Mouse (Mus musculus) C2C12 (cell line): ENCODE data around the gene Cavin4. TPM values are rescaled to one million over a fixed set of nuclear protein-coding genes. Genes with fewer than 3 reads are reported as not detected.

ENCODE experiments used
- H3K27me3 ChIP-seq: one replicate; pipeline ENCODE4 v1.6.1; 2011; ENCODE audit not compliant: control insufficient read depth, insufficient read depth, insufficient read length
- H3K36me3 ChIP-seq: one replicate; pipeline ENCODE4 v1.6.1; 2011; ENCODE audit not compliant: control insufficient read depth, insufficient read depth
- H3K4me3 ChIP-seq: one replicate; pipeline ENCODE4 v1.5.1; 2011; ENCODE audit warnings: mild to moderate bottlenecking, control low read depth; ENCODE audit not compliant: poor library complexity, insufficient read depth, severe bottlenecking
- H3K79me2 ChIP-seq: one replicate; pipeline ENCODE4 v1.6.1; 2011; ENCODE audit not compliant: control insufficient read depth, insufficient read depth
- H3K79me3 ChIP-seq: one replicate; pipeline ENCODE4 v1.6.1; 2011; ENCODE audit warnings: low read depth, control low read depth
- H3ac ChIP-seq: one replicate; pipeline ENCODE3; 2011; ENCODE audit warnings: low read depth; ENCODE audit not compliant: control insufficient read depth, insufficient read length
- CEBPB ChIP-seq: IDR thresholded peaks from one replicate; pipeline ENCODE4 v1.6.1; 2011; ENCODE audit warnings: low read depth, mild to moderate bottlenecking, control low read depth, moderate library complexity
- CTCF ChIP-seq: IDR thresholded peaks from one replicate; pipeline ENCODE4 v1.5.1; 2011; ENCODE audit not compliant: control insufficient read depth, insufficient read depth, insufficient read length
- FOSL1 ChIP-seq: IDR thresholded peaks from one replicate; pipeline ENCODE4 v1.8.0; 2011; ENCODE audit warnings: mild to moderate bottlenecking, low read length; ENCODE audit not compliant: poor library complexity, insufficient read depth, severe bottlenecking
- MAX ChIP-seq: IDR thresholded peaks from one replicate; pipeline ENCODE4 v1.6.1; 2011; ENCODE audit warnings: mild to moderate bottlenecking, control low read depth
- MYOD1 ChIP-seq: IDR thresholded peaks from one replicate; pipeline ENCODE4 v1.6.1; 2011; ENCODE audit warnings: low read depth; ENCODE audit not compliant: control insufficient read depth, insufficient read length
- MYOG ChIP-seq: IDR thresholded peaks from one replicate; pipeline ENCODE4 v1.6.1; 2011; ENCODE audit not compliant: control insufficient read depth, insufficient read length; ENCODE audit errors: extremely low read depth
- USF1 ChIP-seq: IDR thresholded peaks from one replicate; pipeline ENCODE4 v1.6.1; 2011; ENCODE audit warnings: low read depth, mild to moderate bottlenecking, control low read depth, moderate library complexity
- polyA plus RNA-seq: library from polyadenylated mRNA; unstranded; fragments of >200 nt; fragmentation: generic; extraction: Trizol; gene quantifications from one replicate; pipeline ENCODE4 v1.2.1, GENCODE M21; 2012; ENCODE audit warnings: missing spikeins

Cavin4 gene
- polyA plus RNA-seq, 1 experiment, result 23.2 TPM

DNA sequence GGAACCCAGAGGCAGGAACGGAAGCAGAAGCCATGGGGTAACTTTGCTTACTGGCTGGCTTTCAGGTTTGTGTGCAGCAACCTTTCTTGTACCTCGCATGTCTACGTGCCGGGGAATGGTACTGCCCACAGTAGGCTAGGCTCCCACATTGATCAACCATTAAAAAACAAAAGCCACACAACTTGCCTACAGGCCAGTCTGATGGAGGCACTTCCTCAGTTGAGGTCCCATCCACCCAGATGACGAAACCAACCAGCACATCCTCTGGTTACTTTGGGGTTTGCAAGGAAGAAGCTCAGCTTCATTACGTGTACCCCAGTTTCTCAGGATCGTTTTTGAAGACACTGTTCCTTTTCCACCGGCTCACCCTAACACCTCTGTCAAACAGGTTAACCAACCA, 6.8 kb upstream of the Cavin4 start:
- no peaks in the 10 kb centered on the region for H3K79me3 ChIP-seq
- H3K27me3 ChIP-seq, result no peaks in the 10 kb centered on the region
- H3K4me3 ChIP-seq, result no peak overlapping the region
- no peaks in the 10 kb centered on the region for H3K36me3 ChIP-seq
- H3K79me2 ChIP-seq, result no peaks in the 10 kb centered on the region
- no peak for TF ChIP-seq FOSL1
- no peak for TF ChIP-seq MYOD1
- no peak for TF ChIP-seq MYOG
- TF ChIP-seq CTCF, result no peak
- no peak for TF ChIP-seq CEBPB
- TF ChIP-seq USF1, result no peak
- TF ChIP-seq MAX, result no peak
- no peak overlapping the region for H3ac ChIP-seq

DNA sequence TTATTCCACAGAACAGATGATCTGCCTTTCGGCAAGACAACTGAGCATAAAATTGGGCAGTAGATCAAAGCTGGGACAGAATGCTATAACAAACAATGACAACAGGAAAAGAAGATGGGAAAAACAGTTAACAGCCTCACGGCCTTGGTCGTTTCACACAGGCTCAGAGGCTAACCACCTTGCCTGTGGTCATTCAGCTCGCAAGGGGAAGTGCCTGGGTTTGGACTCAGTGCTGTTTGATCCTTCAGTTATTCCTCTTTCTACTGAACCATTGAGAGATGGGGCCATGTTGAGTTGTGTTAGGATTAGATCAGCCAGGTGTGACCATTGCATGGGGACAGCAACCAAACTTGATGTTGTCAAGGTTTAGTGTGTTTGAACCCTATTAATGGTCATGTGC, 3.2 kb upstream of the Cavin4 start:
- no peak overlapping the region for H3ac ChIP-seq
- TF ChIP-seq FOSL1 (no peak), CTCF (no peak), MYOG (no peak)
- peaks cover under 1% of the 10 kb centered on the region for H3K79me3 ChIP-seq
- H3K4me3 ChIP-seq, result no peak overlapping the region
- no peaks in the 10 kb centered on the region for H3K27me3 ChIP-seq
- H3K79me2 ChIP-seq, result peaks cover 6% of the 10 kb centered on the region
- no peaks in the 10 kb centered on the region for H3K36me3 ChIP-seq

DNA sequence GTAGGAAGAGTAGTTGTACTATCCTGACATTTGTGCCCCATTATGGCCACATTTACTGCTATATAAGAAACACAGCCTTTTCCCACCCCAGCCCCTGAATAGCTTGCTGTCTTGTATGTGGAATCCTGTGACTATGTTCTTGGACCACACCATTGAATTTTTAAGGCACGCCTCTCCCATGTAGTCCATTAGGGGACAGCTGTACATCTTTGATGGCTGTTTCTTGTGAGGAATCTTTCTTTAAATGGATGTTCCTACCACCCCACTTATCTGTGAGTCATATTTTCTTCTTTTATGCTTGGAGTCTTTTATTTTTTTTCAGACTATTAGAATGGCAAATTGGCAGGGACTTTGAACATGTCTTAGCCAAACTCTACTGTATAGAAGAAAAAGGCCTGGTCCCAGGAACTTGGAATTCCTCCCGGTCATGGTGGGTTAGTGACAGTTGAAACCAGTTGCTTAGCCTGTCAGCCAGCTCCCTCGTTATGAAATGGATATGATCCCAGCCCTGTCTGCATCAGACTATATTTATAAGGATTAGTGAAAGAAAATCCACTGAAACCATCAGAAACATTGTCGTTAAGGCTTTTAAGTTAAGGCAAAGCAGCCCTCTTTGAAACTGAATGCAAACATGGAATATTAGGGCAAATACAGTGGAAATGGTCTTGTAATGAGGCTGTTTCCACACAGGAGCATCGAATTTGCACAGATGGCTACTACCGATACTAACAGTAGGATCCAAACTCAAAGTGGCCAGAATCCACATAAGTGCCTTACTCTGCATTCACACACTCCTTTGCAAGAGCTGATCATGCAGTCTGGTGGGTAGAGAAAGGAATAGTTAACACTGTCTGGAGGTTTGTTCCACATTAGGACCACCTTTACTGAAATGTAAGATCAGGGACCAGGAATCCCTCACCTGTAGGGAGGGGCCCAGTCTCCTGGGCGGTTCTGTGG, 2.4 kb upstream of the Cavin4 start:
- Histone ChIP-seq H3K36me3 (no peaks in the 10 kb centered on the region), H3K79me3 (peaks cover 2% of the 10 kb centered on the region), H3ac (no peak overlapping the region), H3K27me3 (no peaks in the 10 kb centered on the region), H3K79me2 (peaks cover 13% of the 10 kb centered on the region), H3K4me3 (no peak overlapping the region)
- TF ChIP-seq MAX, result no peak
- TF ChIP-seq MYOG, result no peak
- no peak for TF ChIP-seq MYOD1

DNA sequence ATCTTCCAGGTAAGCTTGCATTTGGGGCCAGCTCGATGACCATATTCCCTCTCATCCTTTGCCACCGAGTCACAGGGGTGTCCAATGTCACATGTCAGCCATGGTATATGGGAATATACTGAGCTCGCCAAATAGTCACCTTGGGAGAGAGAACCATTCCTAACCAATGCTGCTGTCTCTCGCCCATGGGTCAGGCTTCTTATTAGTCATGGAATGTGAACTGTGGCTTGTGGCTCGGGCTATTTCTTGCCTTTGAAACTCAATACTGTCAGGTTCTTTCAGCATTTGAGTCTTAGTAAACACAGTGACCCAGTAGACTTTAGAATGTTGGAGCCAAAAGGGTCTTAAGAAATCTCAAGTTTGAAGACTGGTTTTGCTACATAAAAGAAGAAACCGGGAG, 707 bp downstream of the Cavin4 start:
- peaks cover 40% of the 10 kb centered on the region for H3K79me2 ChIP-seq
- TF ChIP-seq FOSL1 (no peak), MYOG (no peak), MAX (no peak), MYOD1 (no peak), USF1 (no peak), CTCF (no peak), CEBPB (no peak)
- no peaks in the 10 kb centered on the region for H3K36me3 ChIP-seq
- no peak overlapping the region for H3ac ChIP-seq
- H3K27me3 ChIP-seq, result no peaks in the 10 kb centered on the region
- H3K79me3 ChIP-seq, result peaks cover 2% of the 10 kb centered on the region
- H3K4me3 ChIP-seq, result peak overlapping the region; percentile 26

DNA sequence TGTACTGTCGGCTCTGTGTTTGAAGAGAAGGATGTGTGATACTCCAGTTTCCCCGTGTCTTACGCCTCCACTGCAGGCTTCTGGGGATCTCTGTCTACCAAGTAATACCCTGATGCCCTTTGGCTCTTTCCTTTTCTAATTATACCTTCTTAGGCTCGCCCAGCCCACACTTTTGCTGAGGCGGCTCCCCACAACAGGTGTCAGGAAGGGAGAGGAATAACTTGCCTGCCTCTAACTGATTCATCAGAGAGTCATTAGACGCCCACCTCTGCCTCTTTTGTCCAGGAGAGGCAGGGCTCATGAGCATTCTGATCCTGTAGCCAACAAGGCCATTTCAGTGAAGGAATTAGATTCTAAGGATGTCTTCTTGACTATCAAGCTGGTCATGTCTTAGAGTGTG, 4.0 kb downstream of the Cavin4 start:
- peaks cover 2% of the 10 kb centered on the region for H3K79me3 ChIP-seq
- H3K4me3 ChIP-seq, result no peak overlapping the region
- H3K36me3 ChIP-seq, result peaks cover 6% of the 10 kb centered on the region
- peak overlapping the region; percentile 12 for H3ac ChIP-seq
- no peaks in the 10 kb centered on the region for H3K27me3 ChIP-seq
- TF ChIP-seq USF1 (no peak), MYOD1 (peak; percentile 87)
- H3K79me2 ChIP-seq, result peaks cover 40% of the 10 kb centered on the region

DNA sequence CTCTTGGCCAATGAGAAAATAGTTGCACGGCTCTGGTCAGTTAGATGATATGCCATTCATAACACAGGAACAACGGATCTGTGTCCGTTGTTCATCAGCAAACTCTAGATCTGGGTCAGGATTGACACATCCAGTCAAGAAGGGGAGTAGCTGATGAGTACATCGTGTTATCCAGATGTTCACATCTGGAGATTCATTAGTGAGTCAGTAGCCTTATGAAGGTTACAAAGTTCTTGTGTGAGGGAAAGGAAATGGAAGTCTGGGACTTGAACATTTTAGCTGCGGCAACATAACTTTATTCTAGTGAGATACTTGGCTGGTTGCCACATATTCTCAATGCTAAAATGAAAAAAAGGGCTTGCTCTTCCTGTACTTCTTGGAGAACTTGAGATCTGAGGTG, 9.6 kb downstream of the Cavin4 start:
- no peaks in the 10 kb centered on the region for H3K27me3 ChIP-seq
- peaks cover 26% of the 10 kb centered on the region for H3K36me3 ChIP-seq
- peaks cover 9% of the 10 kb centered on the region for H3K79me2 ChIP-seq
- no peak overlapping the region for H3ac ChIP-seq
- TF ChIP-seq MAX (no peak), USF1 (no peak), CEBPB (no peak), FOSL1 (no peak), CTCF (no peak), MYOD1 (no peak), MYOG (no peak)
- no peaks in the 10 kb centered on the region for H3K79me3 ChIP-seq
- no peak overlapping the region for H3K4me3 ChIP-seq
